Comparison of ENCODE assay signal across 23 mouse cellular contexts in genomic region chr1:128460780-128461179, GRCm38 (mm10).
"Had no signal": no experiment of that assay in that cellular context is flagged by ENCODE, and none has a peak within 500 bp of the region (broad histone marks: within the 10 kb centered on the region; RNA-seq: fewer than 3 reads in every experiment).

No protein-coding gene starts in this region.

- H3K4me3 ChIP-seq: heart, adult 2 months; heart, embryonic 13.5 days; heart, embryonic 15.5 days; hindbrain, embryonic 13.5 days; hindbrain, embryonic 15.5 days; intestine, embryonic 15.5 days; layer of hippocampus, adult 2 months; limb, embryonic 13.5 days; limb, embryonic 15.5 days; liver, embryonic 13.5 days had no signal

- H3K4me2 ChIP-seq: heart, embryonic 11.5 days; heart, embryonic 13.5 days; heart, embryonic 15.5 days; hindbrain, embryonic 13.5 days; hindbrain, embryonic 15.5 days; intestine, embryonic 15.5 days; limb, embryonic 13.5 days; limb, embryonic 15.5 days; liver, embryonic 13.5 days had no signal

- H3K27ac ChIP-seq: heart, adult 2 months; heart, embryonic 13.5 days; heart, embryonic 15.5 days; hindbrain, embryonic 13.5 days; hindbrain, embryonic 15.5 days; intestine, embryonic 15.5 days; layer of hippocampus, adult 2 months; limb, embryonic 13.5 days; limb, embryonic 15.5 days; liver, embryonic 13.5 days had no signal

- H3K27me3 ChIP-seq: heart, embryonic 13.5 days; heart, embryonic 15.5 days; hindbrain, embryonic 13.5 days; hindbrain, embryonic 15.5 days; intestine, embryonic 15.5 days; limb, embryonic 15.5 days; liver, embryonic 13.5 days had no signal

- H3K9me3 ChIP-seq: heart, embryonic 13.5 days; heart, embryonic 15.5 days; hindbrain, embryonic 13.5 days; hindbrain, embryonic 15.5 days; intestine, embryonic 15.5 days; limb, embryonic 13.5 days; limb, embryonic 15.5 days; liver, embryonic 13.5 days had no signal

- H3K36me3 ChIP-seq: heart, embryonic 13.5 days; heart, embryonic 15.5 days; hindbrain, embryonic 13.5 days; hindbrain, embryonic 15.5 days; intestine, embryonic 15.5 days; limb, embryonic 13.5 days; limb, embryonic 15.5 days; liver, embryonic 13.5 days had no signal

- H3K9ac ChIP-seq: heart, embryonic 13.5 days; heart, embryonic 15.5 days; hindbrain, embryonic 13.5 days; hindbrain, embryonic 15.5 days; intestine, embryonic 15.5 days; limb, embryonic 13.5 days; limb, embryonic 15.5 days; liver, embryonic 13.5 days had no signal

- ATAC-seq: inflammation-experienced regulatory T-cells, adult 6 months; intestine, embryonic 15.5 days; intestine, postnatal 0 days had no signal

- DNase-seq: gastrocnemius, postnatal 14 days; gastrocnemius, postnatal 36 days; heart, adult 2 months; heart, postnatal 4 days; kidney, adult 18-20 months; kidney, adult 8-10 months; kidney, postnatal 10 days; kidney, postnatal 25 days; kidney, postnatal 4 days; layer of hippocampus, postnatal 36 days; left cerebral cortex, postnatal 4 days; liver, embryonic 13.5 days had no signal

- H3K4me1 ChIP-seq: limb, embryonic 15.5 days; liver, embryonic 13.5 days had no signal
